Mouse (Mus musculus) layer of hippocampus, postnatal 25 days (tissue): ENCODE data around the gene Parpbp. TPM values are rescaled to one million over a fixed set of nuclear protein-coding genes. Genes with fewer than 3 reads are reported as not detected.
A peak's percentile ranks its signal among the peaks of the same experiment; 100 is the strongest.

Experiments
- DNase-seq, 2 experiments: peaks; one replicate each; pipeline ENCODE4 v3.0.0; 2022; ENCODE audit warnings: mixed read lengths in 2 of 2, low spot score in 1 of 2; ENCODE audit errors: extremely low spot score in 1 of 2
- total RNA-seq, 2 experiments: library from RNA; stranded (reverse); gene quantifications; 2 replicates each; pipeline ENCODE4 v1.2.3; 2021

The Parpbp gene
- under 1 TPM; 0.74 to 0.80 TPM for total RNA-seq

DNA sequence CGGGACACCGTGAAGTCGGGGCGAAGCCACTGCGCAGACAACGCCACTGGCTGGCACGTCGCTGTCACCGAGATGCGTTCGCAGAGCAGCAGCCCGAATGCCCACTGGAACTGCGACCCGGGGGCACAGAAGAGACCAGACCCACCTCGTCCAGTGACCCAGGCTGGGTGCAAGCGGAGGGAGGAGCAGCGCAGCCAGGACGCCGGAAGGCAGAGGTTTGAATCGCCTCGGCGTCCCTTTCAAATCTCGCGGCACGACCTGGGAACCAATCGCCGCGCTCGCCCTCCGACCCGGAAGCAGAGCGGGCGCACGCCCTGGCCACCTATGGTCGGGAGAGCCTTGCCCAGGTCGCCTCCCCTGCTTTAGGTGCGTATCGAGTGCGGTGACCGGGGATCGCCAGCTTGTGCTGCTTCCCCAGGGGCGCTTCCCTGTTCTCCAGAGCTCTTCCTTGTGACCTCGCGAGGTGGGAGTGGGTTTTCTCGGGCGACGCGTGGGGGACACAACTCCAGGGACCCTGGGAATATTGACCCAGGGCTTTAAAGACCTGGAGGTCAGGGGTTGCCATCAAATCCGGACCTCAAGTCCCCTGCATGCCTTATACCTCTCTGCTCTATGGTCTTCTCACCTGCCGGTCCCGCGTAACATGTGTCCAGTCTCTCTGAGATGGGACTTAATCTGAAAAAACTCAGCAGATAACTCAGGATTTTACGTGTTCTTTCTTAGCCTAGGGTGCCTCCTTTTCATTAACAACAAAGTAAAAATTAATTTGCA is at the start of gene Parpbp, which contains the start of gene Nup37:
TSS of gene Parpbp (minus strand) at position 235 of the 771 bp plus-strand sequence.
TSS of gene Nup37 (plus strand) at position 286 of the 771 bp plus-strand sequence.
- peak; percentile 76 to 85 for DNase-seq

GRCm38 (mm10) chr10:88167438-88168077 is 20.8 kb upstream of the Parpbp start:
- DNase-seq: no peak

DNA sequence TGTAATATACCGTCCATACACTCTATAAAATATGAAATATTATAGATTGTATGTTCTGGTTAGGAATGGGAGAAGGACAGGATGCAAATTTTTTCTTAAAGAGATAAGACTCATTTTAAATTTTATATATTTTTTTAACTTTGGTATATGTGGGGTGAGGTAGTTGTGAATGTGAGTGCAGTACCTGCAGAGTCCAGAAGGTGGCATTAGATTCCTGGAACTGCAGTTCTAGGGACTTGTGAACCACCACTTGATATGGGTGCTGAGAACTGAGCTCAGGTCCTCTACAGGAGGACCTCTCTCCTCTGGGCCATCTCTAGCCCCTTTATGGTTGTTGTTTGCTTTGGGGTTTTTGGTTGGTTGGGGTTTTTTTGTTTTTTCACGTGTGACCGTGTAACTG is 19.4 kb upstream of the Parpbp start:
- no peak for DNase-seq

- no peak for DNase-seq
Observed at GRCm38 (mm10) chr10:88162676-88163075, 15.9 kb upstream of the Parpbp start.

- DNase-seq: no peak
Observed at GRCm38 (mm10) chr10:88162096-88162495, 15.4 kb upstream of the Parpbp start.

- DNase-seq: no peak
Observed at GRCm38 (mm10) chr10:88151658-88152057, 4.9 kb upstream of the Parpbp start.

DNA sequence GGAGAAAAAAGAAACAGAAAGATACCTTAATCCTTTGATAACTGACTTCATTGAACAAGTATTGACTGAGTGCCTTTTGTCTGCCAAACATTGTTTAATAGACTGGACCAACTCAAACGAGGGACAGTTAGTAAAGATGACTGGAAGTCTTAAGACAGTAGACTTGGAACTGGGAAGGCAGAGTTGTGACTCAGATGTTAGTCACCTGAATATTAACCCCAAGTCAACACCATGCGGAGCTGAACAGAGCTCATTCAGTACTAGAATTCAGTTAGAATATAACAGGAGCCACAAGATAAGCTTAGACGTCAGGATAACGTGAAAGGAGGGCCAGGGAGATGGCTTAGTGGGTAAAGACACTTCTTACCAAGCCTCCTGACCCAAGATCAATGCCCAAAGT is 3.6 kb upstream of the Parpbp start:
- DNase-seq: no peak

GRCm38 (mm10) chr10:88146187-88146586 is 554 bp downstream of the Parpbp start:
- no peak for DNase-seq

DNA sequence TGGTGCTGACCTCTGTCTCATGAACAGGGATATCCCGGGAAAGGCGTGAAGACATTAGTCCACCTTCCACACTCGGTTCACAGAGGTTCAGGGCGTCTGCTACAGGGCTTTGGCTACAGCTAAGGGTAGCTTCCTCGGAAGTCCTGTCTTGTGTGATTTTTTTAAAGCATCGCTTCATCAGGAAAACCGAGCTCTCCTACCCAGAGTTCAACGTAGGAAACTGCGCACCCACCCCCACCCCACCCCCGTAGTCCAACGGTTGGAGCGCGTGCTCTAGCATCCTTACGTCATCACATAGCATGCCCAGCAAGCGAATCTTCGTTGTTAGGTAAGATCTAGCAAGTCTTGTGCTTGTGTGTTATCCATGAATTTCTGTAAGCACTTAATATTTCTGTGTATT is 11.1 kb downstream of the Parpbp start:
- no peak for DNase-seq

GRCm38 (mm10) chr10:88119721-88120120 is 27.0 kb downstream of the Parpbp start:
- no peak for DNase-seq

DNA sequence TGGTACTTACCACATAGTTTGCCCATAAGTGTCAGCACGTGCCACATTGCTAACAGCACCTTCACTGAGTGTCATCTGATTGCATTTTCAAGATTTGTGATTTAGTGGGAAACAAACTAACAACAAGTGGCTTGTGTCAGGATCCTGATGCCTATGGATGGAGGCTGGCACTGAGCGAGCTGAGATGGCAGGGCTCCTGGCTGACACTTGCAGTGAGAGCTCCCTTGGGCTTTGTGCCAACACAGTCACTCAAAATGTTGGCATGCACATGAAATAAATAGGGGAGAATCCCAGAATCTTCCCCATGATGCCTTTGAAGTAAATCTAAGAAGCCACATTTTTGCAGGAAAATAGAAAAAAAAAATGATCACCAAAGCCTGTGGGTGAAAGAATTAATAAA is 33.5 kb downstream of the Parpbp start:
- no peak for DNase-seq

GRCm38 (mm10) chr10:88106169-88106568 is 40.6 kb downstream of the Parpbp start:
- no peak for DNase-seq

- no peak for DNase-seq
Observed at GRCm38 (mm10) chr10:88090772-88091171, 56.0 kb downstream of the Parpbp start, which contains the start of gene Pmch. TSS of gene Pmch (plus strand) at chr10:88091072.

- no peak for DNase-seq
Observed at GRCm38 (mm10) chr10:88067377-88067776, 79.4 kb downstream of the Parpbp start.

GRCm38 (mm10) chr10:88064872-88065271 is 81.9 kb downstream of the Parpbp start:
- no peak for DNase-seq

DNA sequence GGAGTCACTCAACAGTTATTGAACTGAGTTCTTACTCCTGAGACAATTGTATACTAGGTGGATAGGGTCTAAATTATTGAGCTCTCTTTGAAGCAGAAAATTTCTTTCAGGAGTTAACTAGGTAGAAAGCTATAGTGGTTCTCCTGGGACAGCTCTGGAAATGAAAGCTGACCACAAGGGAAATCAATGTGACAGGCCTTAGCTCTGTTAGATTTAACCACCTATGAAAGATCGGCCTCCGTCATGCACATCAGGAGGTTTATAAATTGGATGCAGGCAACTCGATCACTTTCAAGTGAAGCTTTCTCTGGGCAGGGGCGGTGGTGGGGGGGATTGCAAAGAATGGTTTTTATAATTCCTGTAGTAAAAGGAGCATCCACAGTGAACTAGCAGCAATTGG is 83.3 kb downstream of the Parpbp start:
- no peak for DNase-seq

GRCm38 (mm10) chr10:88056950-88057649 is 89.6 kb downstream of the Parpbp start:
- peak; percentile 9 to 27 for DNase-seq

- no peak for DNase-seq
Observed at GRCm38 (mm10) chr10:88054233-88054985, 92.3 kb downstream of the Parpbp start.

DNA sequence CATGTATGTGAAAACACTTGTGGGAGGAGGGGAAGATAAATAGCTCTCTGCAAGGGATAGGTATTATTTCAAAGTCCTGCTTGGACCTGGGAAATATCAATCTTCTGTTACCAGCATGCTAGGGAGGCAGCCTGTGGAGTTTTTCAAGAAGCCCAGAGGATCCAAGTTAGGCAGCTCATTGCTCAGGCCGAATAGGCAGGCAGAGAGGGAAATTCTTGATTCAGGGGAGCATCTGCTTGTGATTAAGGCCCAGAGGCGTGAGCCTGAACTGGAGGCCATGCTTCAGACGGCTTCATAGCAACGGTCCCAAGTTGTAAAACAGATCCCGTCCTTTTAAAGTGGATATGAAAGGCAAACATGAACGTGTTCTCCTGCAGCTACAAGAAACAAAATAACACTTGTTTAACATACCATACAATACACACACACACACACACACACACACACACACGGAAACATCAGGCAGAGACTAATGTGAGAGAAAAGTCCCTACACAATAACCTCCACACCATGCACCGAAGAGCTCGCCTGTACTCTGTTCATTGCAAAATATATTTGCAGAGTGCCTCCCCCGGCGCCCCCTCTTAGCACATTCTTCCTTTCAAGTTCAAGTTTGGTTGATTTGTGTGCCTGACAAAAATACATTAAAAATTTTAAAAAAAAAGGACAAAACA is 100.5 kb downstream of the Parpbp start:
- DNase-seq: no peak

DNA sequence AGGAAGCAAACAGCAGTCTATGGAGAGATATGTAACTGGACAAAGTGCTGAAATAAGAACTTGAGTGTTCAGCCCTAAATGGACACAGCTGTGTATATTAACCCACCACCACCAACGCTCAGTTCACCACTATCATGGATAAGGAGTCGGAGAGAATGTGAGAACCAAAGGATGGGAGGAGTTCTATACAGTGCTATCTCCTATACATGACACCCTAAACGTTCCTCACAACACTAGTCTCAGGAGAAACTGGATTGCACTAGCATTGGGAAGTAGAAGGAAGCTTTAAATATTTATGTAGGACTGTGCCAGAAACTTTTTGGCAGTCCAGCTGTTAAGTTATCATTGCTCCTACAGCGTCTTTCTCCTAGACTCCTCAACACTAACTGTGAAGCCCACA is 102.4 kb downstream of the Parpbp start:
- no peak for DNase-seq
